Mouse (Mus musculus) liver, embryonic 15.5 days (tissue): Measurements from ENCODE around the gene Psme3. TPM values are rescaled to one million over a fixed set of nuclear protein-coding genes. Genes with fewer than 3 reads are reported as not detected.
"Not testable (repeated sequence)": the region's sequence is repeated elsewhere in the genome, so short reads cannot be mapped to it uniquely, and the experiment has no call there.

Source experiments
- ATAC-seq: fragments of 200-750 bp; cut with Nextera tagmentation; 2 replicates; pipeline ENCODE4 v1.8.0; 2017; ENCODE audit warnings: moderate number of reproducible peaks, mild to moderate bottlenecking, moderate library complexity; ENCODE audit not compliant: insufficient read depth
- H3K27ac ChIP-seq: fragments of 300-500 bp; sonication (generic); replicated peaks from 2 replicates; pipeline ENCODE4 v1.5.1; 2015; ENCODE audit warnings: mild to moderate bottlenecking, inconsistent platforms
- H3K27me3 ChIP-seq: fragments of 300-500 bp; sonication (generic); 2 replicates; pipeline ENCODE4 v1.6.1; 2015; ENCODE audit warnings: mild to moderate bottlenecking, inconsistent platforms
- H3K36me3 ChIP-seq: fragments of 300-500 bp; sonication (generic); replicated peaks from 2 replicates; pipeline ENCODE4 v1.6.1; 2015; ENCODE audit warnings: moderate library complexity, mild to moderate bottlenecking, inconsistent platforms
- H3K4me1 ChIP-seq: fragments of 300-500 bp; sonication (generic); replicated peaks from 2 replicates; pipeline ENCODE4 v1.6.1; 2015; ENCODE audit warnings: inconsistent platforms
- H3K4me2 ChIP-seq: fragments of 300-500 bp; sonication (generic); 2 replicates; pipeline ENCODE4 v1.6.1; 2015; ENCODE audit warnings: moderate library complexity, mild to moderate bottlenecking, inconsistent platforms
- H3K4me3 ChIP-seq: fragments of 300-500 bp; sonication (generic); replicated peaks from 2 replicates; pipeline ENCODE4 v1.5.1; 2015; ENCODE audit warnings: mild to moderate bottlenecking, inconsistent platforms
- H3K9ac ChIP-seq: fragments of 300-500 bp; sonication (generic); 2 replicates; pipeline ENCODE4 v1.6.1; 2015; ENCODE audit warnings: moderate library complexity, mild to moderate bottlenecking, inconsistent platforms
- H3K9me3 ChIP-seq: fragments of 300-500 bp; sonication (generic); replicated peaks from 2 replicates; pipeline ENCODE4 v1.6.1; 2016; ENCODE audit warnings: inconsistent platforms
- WGBS: fragments of 180-500 bp; shearing (Covaris S2); methylation state at CpG from one replicate; pipeline ENCODE4 v1.1.7; 2015; ENCODE audit warnings: mixed read lengths; ENCODE audit not compliant: insufficient replicate concordance; 5-methylcytosine and 5-hydroxymethylcytosine counted together
- polyA plus RNA-seq: library from polyadenylated mRNA; unstranded; fragments of >200 nt; fragmentation: Nextera tagmentation; extraction: Ambion mirVana; gene quantifications from 2 replicates; pipeline ENCODE4 v1.2.1, GENCODE M21; 2015

Psme3 gene
- polyA plus RNA-seq, 1 experiment from 2014 or later: 189 TPM

DNA sequence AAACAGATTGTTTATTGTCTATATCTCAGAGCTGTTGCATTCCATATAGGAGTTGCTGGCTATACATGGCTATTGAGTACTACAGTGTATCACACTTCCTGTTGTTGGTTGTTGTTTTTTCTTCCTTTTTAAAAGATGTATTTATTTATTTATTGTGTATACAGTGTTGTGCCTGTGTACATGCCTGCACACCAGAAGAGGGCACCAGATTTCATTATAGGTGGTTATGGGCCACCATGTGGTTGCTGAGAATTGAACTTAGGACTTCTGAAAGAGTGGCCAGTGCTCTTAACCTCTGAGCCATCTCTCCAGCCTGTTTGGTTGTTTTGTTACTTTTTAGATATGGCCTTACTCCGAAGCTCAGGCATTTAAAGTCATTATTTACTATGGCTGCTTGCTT, 1.4 kb upstream of the Psme3 start:
- Histone ChIP-seq H3K27ac (peak overlapping the region; percentile 99), H3K9ac (peak overlapping the region; percentile 28; the same call in 1 of the 2 replicates), H3K27me3 (no peaks in the 10 kb centered on the region), H3K9me3 (no peaks in the 10 kb centered on the region), H3K4me1 (peaks cover 54% of the 10 kb centered on the region), H3K4me3 (no peak overlapping the region), H3K36me3 (peaks cover 21% of the 10 kb centered on the region), H3K4me2 (peak overlapping the region; percentile 87)
- 84% methylated on average over 1 of the region's 1 CpGs for WGBS
- ATAC-seq: no peak

DNA sequence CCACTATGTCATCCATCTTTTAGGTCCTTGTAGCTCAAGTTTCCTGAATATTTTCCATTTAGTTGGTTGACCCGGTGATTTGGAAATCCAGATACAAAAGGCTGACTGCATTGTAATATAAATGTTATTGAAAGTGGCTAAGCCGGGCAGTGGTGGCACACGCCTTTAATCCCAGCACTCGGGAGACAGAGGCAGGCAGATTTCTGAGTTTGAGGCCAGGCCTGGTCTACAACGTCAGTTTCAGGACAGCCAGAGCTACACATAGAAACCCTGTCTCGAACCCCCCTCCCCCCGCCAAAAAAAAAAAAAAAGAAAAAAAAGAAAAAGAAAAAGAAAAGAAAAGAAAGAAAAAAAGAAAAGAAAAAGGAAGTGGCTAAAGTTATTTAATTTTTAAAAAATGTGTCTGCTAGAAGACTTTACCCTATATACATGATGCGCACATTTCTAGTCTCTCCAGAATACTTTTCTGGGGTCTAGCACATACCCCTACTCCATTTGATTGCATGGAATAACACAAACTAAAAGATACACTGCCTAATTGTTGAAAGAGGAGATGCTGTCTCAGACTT, 847 bp upstream of the Psme3 start:
- peak overlapping the region; percentile 99 for H3K27ac ChIP-seq
- peaks cover 27% of the 10 kb centered on the region for H3K36me3 ChIP-seq
- peak overlapping the region; percentile 87 for H3K4me2 ChIP-seq
- peaks cover 54% of the 10 kb centered on the region for H3K4me1 ChIP-seq
- WGBS: 59% methylated on average over 8 of the region's 8 CpGs
- no peak for ATAC-seq
- H3K9ac ChIP-seq: peak overlapping the region; percentile 97
- H3K27me3 ChIP-seq: no peaks in the 10 kb centered on the region
- no peaks in the 10 kb centered on the region for H3K9me3 ChIP-seq
- H3K4me3 ChIP-seq: peak overlapping the region; percentile 91

DNA sequence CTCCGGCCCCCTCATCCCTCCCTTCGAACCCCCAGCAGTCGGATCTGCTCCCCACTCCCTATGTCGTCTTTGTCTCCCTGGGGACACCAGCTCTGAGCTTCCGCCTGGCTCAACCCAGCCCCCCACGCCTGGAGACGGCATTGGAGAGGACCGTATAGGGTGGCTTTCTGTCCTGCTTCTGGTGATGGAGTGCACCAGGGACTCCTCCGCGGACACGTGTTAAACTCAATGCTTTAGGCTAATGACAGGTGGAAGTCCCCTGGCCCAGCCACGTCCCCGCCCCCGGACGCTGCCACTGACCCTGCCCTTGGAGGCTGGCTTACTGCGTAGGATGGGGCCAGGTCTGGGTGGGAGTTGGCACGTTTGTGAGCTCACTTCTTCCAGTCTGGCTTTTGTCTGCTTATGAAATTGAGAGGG, 496 bp downstream of the Psme3 start:
- peak overlapping the region; percentile 91 for H3K4me3 ChIP-seq
- H3K36me3 ChIP-seq: peaks cover 41% of the 10 kb centered on the region
- no peaks in the 10 kb centered on the region for H3K27me3 ChIP-seq
- WGBS: under 1% methylated on average over 17 of the region's 17 CpGs
- ATAC-seq: peak; percentile 61
- peak overlapping the region; percentile 99 for H3K27ac ChIP-seq
- H3K9ac ChIP-seq: peak overlapping the region; percentile 97
- no peaks in the 10 kb centered on the region for H3K9me3 ChIP-seq
- peak overlapping the region; percentile 87 for H3K4me2 ChIP-seq
- H3K4me1 ChIP-seq: peaks cover 58% of the 10 kb centered on the region

DNA sequence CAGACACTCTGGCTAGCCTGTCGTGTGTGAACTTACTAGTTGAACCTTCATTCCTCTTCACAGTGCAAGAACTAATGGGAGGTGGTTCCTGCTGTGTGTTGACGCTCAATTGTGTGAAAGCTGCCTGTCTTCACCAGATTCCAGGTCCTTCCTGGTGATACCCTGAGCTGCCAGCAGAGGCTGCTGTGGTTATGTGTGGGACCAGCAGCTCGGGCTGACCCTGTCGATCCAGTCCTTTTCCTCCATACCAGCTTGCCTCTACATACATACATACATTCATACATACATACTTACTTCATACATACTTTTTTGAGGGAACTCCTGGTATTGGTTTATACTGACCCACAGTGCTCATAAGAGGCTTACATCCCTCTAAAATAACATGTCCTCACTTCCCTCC, 7.6 kb downstream of the Psme3 start:
- Histone ChIP-seq H3K36me3 (peaks cover 88% of the 10 kb centered on the region), H3K4me3 (no peak overlapping the region), H3K4me2 (no peak overlapping the region), H3K9me3 (no peaks in the 10 kb centered on the region), H3K4me1 (peaks cover 13% of the 10 kb centered on the region), H3K9ac (no peak overlapping the region), H3K27me3 (no peaks in the 10 kb centered on the region), H3K27ac (no peak overlapping the region)
- 29% methylated on average over 4 of the region's 4 CpGs for WGBS
- ATAC-seq: peak; percentile 29; the same call in 1 of the 2 replicates

DNA sequence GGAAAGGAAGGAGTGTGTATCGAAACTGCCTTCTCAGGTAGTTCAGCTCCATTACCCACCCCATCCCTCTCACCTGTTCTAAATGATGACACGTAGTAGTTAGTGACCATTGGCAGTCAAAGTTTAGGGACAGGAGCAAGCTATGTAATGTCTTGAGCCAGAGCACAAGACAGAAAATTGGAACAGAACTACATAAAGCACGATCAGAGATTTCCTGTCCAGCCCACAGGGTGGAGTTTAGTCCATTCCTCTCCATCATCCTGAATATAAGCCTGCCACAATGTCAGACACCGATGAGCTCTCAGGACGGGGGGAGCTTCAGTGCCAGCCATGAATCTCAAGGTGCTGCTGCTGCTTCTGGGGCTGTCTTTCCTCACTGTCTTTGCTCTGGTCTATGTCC, 8.8 kb downstream of the Psme3 start, which contains the start of gene Aoc2:
TSS of gene Aoc2 (plus strand) at position 301 of the 400 bp plus-strand sequence.
- H3K9me3 ChIP-seq: no peaks in the 10 kb centered on the region
- H3K4me3 ChIP-seq: no peak within 1 kb of the TSS
- WGBS: 81% methylated on average over 5 of the region's 5 CpGs
- H3K27ac ChIP-seq: no peak within 1 kb of the TSS
- ATAC-seq: no peak
- H3K9ac ChIP-seq: no peak within 1 kb of the TSS
- H3K36me3 ChIP-seq: peaks cover 76% of the 10 kb centered on the region
- H3K4me1 ChIP-seq: peaks cover 3% of the 10 kb centered on the region; the same call in 1 of the 2 replicates
- H3K27me3 ChIP-seq: no peaks in the 10 kb centered on the region
- H3K4me2 ChIP-seq: no peak within 1 kb of the TSS

DNA sequence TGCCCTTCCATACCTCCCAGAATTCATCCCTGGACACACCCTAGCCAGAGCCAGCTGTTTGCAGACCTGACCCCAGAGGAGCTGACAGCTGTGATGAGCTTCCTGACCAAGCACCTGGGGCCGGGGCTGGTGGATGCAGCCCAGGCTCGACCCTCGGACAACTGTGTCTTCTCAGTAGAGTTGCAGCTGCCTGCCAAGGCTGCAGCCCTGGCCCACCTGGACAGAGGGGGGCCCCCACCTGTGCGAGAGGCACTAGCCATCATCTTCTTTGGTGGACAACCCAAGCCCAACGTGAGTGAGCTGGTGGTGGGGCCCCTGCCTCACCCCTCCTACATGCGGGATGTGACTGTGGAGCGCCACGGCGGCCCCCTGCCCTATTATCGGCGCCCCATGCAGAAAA, 9.2 kb downstream of the Psme3 start:
- not testable (repeated sequence) for H3K4me3 ChIP-seq, H3K4me1 ChIP-seq, ATAC-seq, H3K27ac ChIP-seq, H3K9ac ChIP-seq, H3K27me3 ChIP-seq, H3K4me2 ChIP-seq, H3K9me3 ChIP-seq
- H3K36me3 ChIP-seq: peaks cover 72% of the 10 kb centered on the region
- 87% methylated on average over 11 of the region's 11 CpGs for WGBS

DNA sequence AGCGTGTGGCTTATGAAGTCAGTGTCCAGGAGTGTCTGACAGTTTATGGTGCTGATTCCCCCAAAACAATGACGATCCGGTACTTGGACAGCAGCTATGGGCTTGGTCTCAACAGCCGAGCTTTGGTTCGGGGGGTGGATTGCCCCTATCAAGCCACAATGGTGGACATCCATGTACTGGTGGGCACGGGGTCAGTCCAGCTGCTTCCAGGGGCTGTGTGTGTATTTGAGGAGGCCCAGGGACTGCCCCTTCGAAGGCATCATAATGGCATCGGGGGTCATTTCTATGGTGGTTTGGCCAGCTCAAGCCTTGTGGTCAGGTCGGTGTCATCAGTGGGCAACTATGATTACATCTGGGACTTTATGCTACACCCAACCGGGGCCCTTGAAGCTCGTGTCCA, 10.1 kb downstream of the Psme3 start:
- Histone ChIP-seq H3K36me3 (peaks cover 62% of the 10 kb centered on the region), H3K4me2 (no peak overlapping the region), H3K27me3 (no peaks in the 10 kb centered on the region), H3K27ac (no peak overlapping the region), H3K4me3 (no peak overlapping the region), H3K9ac (no peak overlapping the region), H3K4me1 (no peaks in the 10 kb centered on the region; the same call in 1 of the 2 replicates), H3K9me3 (no peaks in the 10 kb centered on the region)
- ATAC-seq: no peak
- WGBS: 81% methylated on average over 11 of the region's 11 CpGs

DNA sequence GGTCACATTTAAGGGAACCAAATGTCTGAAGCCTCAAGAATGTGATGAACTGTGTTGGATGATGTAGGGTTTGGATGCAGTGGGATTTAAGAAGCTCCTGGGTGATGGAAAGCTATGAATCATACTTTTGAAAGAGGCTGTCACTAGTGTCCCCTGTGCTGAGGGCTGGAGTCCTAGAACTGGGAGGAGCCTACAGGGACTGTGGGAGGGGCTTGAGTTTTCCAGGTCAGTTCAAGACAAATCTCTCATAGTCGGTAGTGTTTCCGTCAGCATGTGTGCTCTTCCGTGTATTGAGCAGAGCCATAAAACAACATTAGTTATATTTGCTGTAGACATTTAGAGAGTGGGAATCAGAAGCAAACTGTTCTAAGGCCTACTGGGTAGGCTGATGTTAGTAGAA, 11.3 kb downstream of the Psme3 start:
- H3K4me1 ChIP-seq: no peaks in the 10 kb centered on the region; the same call in 1 of the 2 replicates
- H3K27me3 ChIP-seq: no peaks in the 10 kb centered on the region
- no peaks in the 10 kb centered on the region for H3K9me3 ChIP-seq
- ATAC-seq: no peak
- no peak overlapping the region for H3K9ac ChIP-seq
- peaks cover 51% of the 10 kb centered on the region for H3K36me3 ChIP-seq
- 50% methylated on average over 3 of the region's 3 CpGs for WGBS
- H3K27ac ChIP-seq: no peak overlapping the region
- H3K4me3 ChIP-seq: no peak overlapping the region
- no peak overlapping the region for H3K4me2 ChIP-seq

DNA sequence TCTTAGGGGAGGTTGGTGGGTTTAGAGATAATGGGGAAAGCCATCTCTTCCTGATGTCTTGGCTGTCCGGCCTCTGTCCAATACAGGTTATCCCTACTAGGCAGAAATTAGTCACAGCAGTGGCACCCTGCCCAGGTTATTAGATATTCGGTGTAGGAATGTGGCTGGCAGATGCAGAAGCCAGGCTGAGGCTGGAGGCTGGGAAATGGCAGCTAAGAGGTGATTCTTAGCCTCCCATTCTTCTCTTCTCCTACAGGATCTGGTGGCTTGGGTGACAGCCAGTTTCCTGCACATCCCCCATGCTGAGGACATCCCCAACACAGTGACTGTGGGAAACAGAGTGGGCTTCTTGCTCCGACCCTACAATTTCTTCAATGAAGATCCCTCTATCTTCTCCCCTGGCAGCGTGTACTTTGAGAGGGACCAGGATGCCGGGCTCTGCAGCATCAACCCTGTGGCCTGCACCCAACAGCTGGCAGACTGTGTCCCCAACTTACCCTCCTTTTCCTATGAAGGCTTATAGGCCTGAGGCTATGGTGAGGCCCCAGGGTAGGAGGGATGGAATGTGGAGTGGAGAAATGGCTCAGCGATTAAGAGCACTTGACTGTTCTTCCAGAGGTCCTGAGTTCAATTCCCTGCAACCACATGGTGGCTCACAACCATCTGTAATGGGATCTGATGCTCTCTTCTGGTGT, 13.1 kb downstream of the Psme3 start:
- ATAC-seq: no peak
- Histone ChIP-seq H3K9ac (no peak overlapping the region), H3K4me3 (no peak overlapping the region), H3K27ac (no peak overlapping the region), H3K27me3 (no peaks in the 10 kb centered on the region), H3K36me3 (peaks cover 33% of the 10 kb centered on the region), H3K4me1 (no peaks in the 10 kb centered on the region), H3K9me3 (no peaks in the 10 kb centered on the region), H3K4me2 (no peak overlapping the region)
- 78% methylated on average over 6 of the region's 6 CpGs for WGBS

DNA sequence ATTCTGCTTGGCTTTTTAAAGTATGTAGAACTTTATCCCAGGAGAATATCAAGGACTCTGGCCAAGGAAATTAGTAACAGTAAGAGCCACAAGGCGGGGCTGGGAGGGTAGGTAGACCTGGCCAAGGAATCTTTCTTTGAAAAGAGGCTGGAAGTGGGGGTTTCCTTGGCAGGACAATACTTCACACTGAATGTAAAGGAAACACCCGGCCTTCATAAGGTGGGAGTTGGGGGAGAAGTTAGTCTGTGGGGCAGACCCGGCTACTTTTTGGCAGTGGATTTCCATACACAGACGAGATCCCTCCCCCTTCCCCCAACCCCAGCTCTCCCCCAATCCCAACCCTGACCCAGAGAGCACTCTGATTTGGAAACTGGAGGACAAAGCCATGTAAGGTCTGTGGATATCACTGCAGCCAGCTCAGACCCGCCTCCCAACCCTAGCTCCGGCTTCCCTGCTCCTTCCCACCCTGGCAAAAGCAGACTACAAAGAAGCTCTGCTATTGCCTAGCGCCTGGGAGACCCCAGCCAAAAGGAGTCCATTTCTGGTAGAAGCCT, 14.4 kb downstream of the Psme3 start, which contains the start of gene Aoc3:
TSS of gene Aoc3 (plus strand) at position 235 of the 554 bp plus-strand sequence.
- H3K27ac ChIP-seq: no peak within 1 kb of the TSS
- no peaks in the 10 kb centered on the region for H3K9me3 ChIP-seq
- H3K4me2 ChIP-seq: no peak within 1 kb of the TSS
- H3K27me3 ChIP-seq: no peaks in the 10 kb centered on the region
- peaks cover 19% of the 10 kb centered on the region for H3K36me3 ChIP-seq
- no peak for ATAC-seq
- 61% methylated on average over 7 of the region's 7 CpGs for WGBS
- H3K4me3 ChIP-seq: no peak within 1 kb of the TSS
- no peak within 1 kb of the TSS for H3K9ac ChIP-seq
- peaks cover 5% of the 10 kb centered on the region for H3K4me1 ChIP-seq

DNA sequence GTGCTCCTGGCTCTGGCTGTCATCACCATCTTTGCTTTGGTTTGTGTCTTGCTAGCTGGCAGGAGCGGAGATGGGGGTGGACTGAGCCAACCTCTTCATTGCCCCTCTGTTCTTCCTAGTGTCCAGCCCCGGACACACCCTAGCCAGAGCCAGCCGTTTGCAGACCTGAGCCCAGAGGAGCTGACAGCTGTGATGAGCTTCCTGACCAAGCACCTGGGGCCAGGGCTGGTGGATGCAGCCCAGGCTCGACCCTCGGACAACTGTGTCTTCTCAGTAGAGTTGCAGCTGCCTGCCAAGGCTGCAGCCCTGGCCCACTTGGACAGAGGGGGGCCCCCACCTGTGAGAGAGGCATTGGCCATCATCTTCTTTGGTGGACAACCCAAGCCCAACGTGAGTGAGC, 14.9 kb downstream of the Psme3 start:
- H3K4me1 ChIP-seq, H3K4me2 ChIP-seq, H3K4me3 ChIP-seq, H3K9me3 ChIP-seq, H3K9ac ChIP-seq, H3K27ac ChIP-seq, H3K27me3 ChIP-seq, ATAC-seq: not testable (repeated sequence)
- WGBS: 65% methylated on average over 6 of the region's 6 CpGs
- H3K36me3 ChIP-seq: peaks cover 14% of the 10 kb centered on the region
